Mouse (Mus musculus) midbrain, postnatal 0 days (tissue): ENCODE measurements around the gene Dhx16. TPM values are rescaled to one million over a fixed set of nuclear protein-coding genes. Genes with fewer than 3 reads are reported as not detected.
A peak's percentile ranks its signal among the peaks of the same experiment; 100 is the strongest.
"Not testable (repeated sequence)": the region's sequence is repeated elsewhere in the genome, so short reads cannot be mapped to it uniquely, and the experiment has no call there.

ENCODE experiments used
- ATAC-seq: fragments of 200-750 bp; cut with Nextera tagmentation; 2 replicates; pipeline ENCODE4 v1.8.0; 2017; ENCODE audit warnings: moderate number of reproducible peaks, mild to moderate bottlenecking, moderate TSS enrichment, moderate library complexity; ENCODE audit not compliant: low FRiP score
- DNase-seq: peaks from one replicate; pipeline ENCODE4 v3.0.0-alpha.2; 2015; ENCODE audit warnings: low spot score
- H3K27ac ChIP-seq: fragments of 300-500 bp; sonication (generic); 2 replicates; pipeline ENCODE4 v1.5.1; 2014; ENCODE audit warnings: low read depth, mild to moderate bottlenecking, low read length, mixed read lengths
- H3K27me3 ChIP-seq: fragments of 300-500 bp; sonication (generic); 2 replicates; pipeline ENCODE4 v1.6.1; 2014; ENCODE audit warnings: low read length, control low read depth, mixed read lengths; ENCODE audit not compliant: insufficient read depth
- H3K36me3 ChIP-seq: fragments of 300-500 bp; sonication (generic); 2 replicates; pipeline ENCODE4 v1.6.1; 2014; ENCODE audit warnings: low read length, control low read depth, mixed read lengths; ENCODE audit not compliant: insufficient read depth
- H3K4me1 ChIP-seq: fragments of 300-500 bp; sonication (generic); 2 replicates; pipeline ENCODE4 v1.6.1; 2014; ENCODE audit warnings: mild to moderate bottlenecking, control low read depth, antibody characterized with exemption, low read length, mixed read lengths; ENCODE audit not compliant: insufficient read depth
- H3K4me2 ChIP-seq: fragments of 300-500 bp; sonication (generic); 2 replicates; pipeline ENCODE4 v1.6.1; 2014; ENCODE audit warnings: low read depth, mild to moderate bottlenecking, low read length, mixed read lengths; ENCODE audit not compliant: poor library complexity, severe bottlenecking
- H3K4me3 ChIP-seq: fragments of 300-500 bp; sonication (generic); 2 replicates; pipeline ENCODE4 v1.5.1; 2014; ENCODE audit warnings: low read depth, mild to moderate bottlenecking, low read length, moderate library complexity
- H3K9ac ChIP-seq: fragments of 300-500 bp; sonication (generic); replicated peaks from 2 replicates; pipeline ENCODE4 v1.6.1; 2014; ENCODE audit warnings: mild to moderate bottlenecking, low read length, moderate library complexity, mixed read lengths; ENCODE audit not compliant: poor library complexity, severe bottlenecking
- H3K9me3 ChIP-seq: fragments of 300-500 bp; sonication (generic); 2 replicates; pipeline ENCODE4 v1.6.1; 2016; ENCODE audit warnings: low read length, control low read depth
- CTCF ChIP-seq: IDR thresholded peaks from 2 replicates; pipeline ENCODE4 v1.5.1; 2016; ENCODE audit warnings: antibody characterized with exemption, mild to moderate bottlenecking
- WGBS: fragments of 180-500 bp; shearing (Covaris S2); extraction: QIAGEN DNeasy Blood & Tissue Kit; methylation state at CpG from one replicate; pipeline ENCODE4 v1.1.7; 2014; 5-methylcytosine and 5-hydroxymethylcytosine counted together
- polyA plus RNA-seq: library from polyadenylated mRNA; unstranded; fragments of >200 nt; fragmentation: Nextera tagmentation; extraction: Ambion mirVana; gene quantifications from 2 replicates; pipeline ENCODE4 v1.2.1, GENCODE M21; 2015
- total RNA-seq: library from RNA; depleted of rRNA; stranded (reverse); fragments of >200 nt; gene quantifications from 2 replicates; pipeline ENCODE4 v1.2.3, GENCODE M21; 2014

The Dhx16 gene
- total and polyA plus RNA-seq, 2 experiments from 2014 or later, result 25.1 to 26.7 TPM

DNA sequence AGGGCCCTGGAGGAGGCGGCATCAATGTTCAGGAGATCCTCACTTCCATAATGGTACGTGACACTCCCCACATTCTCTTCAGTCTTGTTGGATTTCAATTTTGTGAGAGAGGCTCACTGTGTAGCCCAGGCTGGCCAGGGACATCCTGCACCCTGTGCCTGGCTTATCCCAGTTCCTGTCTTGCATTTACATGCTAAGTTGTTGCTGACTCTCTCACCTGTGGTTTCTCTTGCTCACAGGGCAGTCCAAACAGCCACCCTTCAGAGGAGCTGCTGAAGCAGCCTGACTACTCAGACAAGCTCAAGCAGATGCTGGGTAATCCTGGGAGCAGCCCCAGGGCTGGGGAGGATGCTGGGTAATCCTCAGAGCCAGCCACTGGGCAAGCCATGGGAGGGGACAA is 49.9 kb downstream of the Dhx16 start:
- H3K36me3 ChIP-seq, result peaks cover 49% of the 10 kb centered on the region
- DNase-seq, result no peak

DNA sequence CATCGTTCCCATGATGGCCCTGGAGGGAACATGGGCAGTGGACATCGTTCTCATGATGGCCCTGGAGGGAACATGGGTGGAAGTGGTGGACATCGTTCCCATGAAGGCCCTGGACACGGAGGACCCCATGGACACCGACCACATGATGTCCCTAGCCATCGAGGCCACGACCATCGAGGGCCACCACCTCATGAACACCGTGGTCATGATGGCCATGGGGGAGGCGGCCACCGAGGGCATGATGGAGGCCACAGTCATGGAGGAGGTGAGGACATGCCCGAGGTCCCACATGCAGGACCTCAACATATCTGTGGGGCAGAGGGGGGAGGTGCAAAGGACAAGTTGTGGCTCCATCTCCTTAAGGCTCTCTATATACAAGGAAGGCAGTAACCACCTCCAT is 51.0 kb downstream of the Dhx16 start:
- WGBS, result 97% methylated on average over 12 of the region's 12 CpGs

More for the DNA sequence above, 49.9 kb downstream of the Dhx16 start:
- TF ChIP-seq CTCF, result no peak
- Histone ChIP-seq H3K4me3 (no peak overlapping the region), H3K9ac (no peak overlapping the region), H3K4me1 (no peaks in the 10 kb centered on the region), H3K27ac (no peak overlapping the region), H3K4me2 (no peak overlapping the region), H3K27me3 (no peaks in the 10 kb centered on the region), H3K9me3 (no peaks in the 10 kb centered on the region)
- WGBS, result 100% methylated on average over 2 of the region's 2 CpGs
- ATAC-seq, result no peak

GRCm38 (mm10) chr17:35932608-35933007 is 53.0 kb downstream of the Dhx16 start:
- Histone ChIP-seq H3K4me3 (no peak overlapping the region), H3K9me3 (no peaks in the 10 kb centered on the region), H3K27ac (no peak overlapping the region), H3K4me2 (no peak overlapping the region), H3K27me3 (no peaks in the 10 kb centered on the region), H3K36me3 (peaks cover 28% of the 10 kb centered on the region), H3K9ac (no peak overlapping the region), H3K4me1 (no peaks in the 10 kb centered on the region)
- DNase-seq (no peak), ATAC-seq (no peak)
- 91% methylated on average over 4 of the region's 4 CpGs for WGBS
- TF ChIP-seq CTCF, result no peak

More for the DNA sequence above, 51.0 kb downstream of the Dhx16 start:
- TF ChIP-seq CTCF, result no peak
- Histone ChIP-seq H3K4me2 (no peak overlapping the region), H3K9ac (no peak overlapping the region), H3K27ac (no peak overlapping the region), H3K36me3 (peaks cover 41% of the 10 kb centered on the region), H3K4me1 (no peaks in the 10 kb centered on the region), H3K9me3 (no peaks in the 10 kb centered on the region), H3K4me3 (no peak overlapping the region), H3K27me3 (no peaks in the 10 kb centered on the region)
- ATAC-seq (no peak), DNase-seq (no peak)

DNA sequence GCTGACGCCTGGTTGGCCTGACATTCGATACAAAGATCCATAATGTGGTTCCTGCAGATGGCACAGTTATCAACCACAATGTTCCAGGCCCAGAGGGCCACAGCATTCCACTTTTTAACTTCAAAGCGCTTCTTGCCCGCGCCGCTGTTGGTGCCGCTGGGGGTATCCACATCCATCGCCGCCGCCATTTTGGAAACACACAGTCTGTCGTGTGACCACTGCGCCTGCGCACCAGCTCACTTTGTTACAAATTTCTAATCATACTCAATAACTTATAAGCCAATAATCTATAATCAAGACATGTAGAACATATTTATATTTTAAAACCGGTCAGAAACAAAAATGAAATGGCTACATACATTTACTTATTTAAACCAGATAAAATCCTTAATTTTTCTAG is 56.1 kb downstream of the Dhx16 start:
- not testable (repeated sequence) for DNase-seq, H3K4me3 ChIP-seq, H3K4me1 ChIP-seq, H3K4me2 ChIP-seq, H3K9me3 ChIP-seq, H3K27me3 ChIP-seq, H3K36me3 ChIP-seq, H3K27ac ChIP-seq, ATAC-seq, H3K9ac ChIP-seq
- 93% methylated on average over 14 of the region's 14 CpGs for WGBS

DNA sequence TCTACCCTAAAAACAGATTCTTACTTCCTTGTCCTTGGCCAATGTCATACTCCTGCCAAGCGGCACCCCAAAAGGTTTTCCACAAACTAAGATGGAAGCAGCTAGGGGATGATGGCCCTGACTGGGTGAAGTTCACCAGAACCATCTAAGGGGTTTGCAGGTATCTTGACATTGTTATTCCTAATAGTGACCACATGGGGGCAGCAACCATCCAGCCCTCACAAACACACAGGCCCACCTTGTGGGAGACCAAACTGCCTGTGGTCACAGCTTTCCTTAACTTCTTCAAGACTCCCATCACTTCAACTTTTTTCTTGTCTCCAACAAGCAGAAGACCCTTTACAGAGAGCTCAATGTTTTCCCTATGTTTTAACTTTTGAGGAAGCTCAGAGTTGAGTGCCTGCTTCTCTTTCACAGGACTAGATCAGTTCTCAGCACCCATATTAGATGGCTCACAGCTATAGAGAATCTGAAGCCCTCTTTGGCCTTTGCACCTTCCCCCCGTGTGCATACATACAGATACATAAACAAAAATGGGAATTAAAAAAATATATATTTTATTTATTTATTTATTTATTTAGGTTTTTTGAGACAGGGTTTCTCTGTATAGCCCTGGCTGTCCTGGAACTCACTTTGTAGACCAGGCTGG is 58.2 kb downstream of the Dhx16 start:
- peak; percentile 90 for TF ChIP-seq CTCF
- H3K9me3 ChIP-seq, result no peaks in the 10 kb centered on the region
- DNase-seq (peak; percentile 71), ATAC-seq (peak; percentile 60; the same call in 1 of the 2 replicates)
- H3K9ac ChIP-seq, result no peak overlapping the region
- no peaks in the 10 kb centered on the region for H3K36me3 ChIP-seq
- H3K4me1 ChIP-seq, result no peaks in the 10 kb centered on the region
- 46% methylated on average over 2 of the region's 2 CpGs for WGBS
- H3K4me2 ChIP-seq, result no peak overlapping the region
- H3K27ac ChIP-seq, result no peak overlapping the region
- H3K27me3 ChIP-seq, result no peaks in the 10 kb centered on the region
- H3K4me3 ChIP-seq, result no peak overlapping the region

DNA sequence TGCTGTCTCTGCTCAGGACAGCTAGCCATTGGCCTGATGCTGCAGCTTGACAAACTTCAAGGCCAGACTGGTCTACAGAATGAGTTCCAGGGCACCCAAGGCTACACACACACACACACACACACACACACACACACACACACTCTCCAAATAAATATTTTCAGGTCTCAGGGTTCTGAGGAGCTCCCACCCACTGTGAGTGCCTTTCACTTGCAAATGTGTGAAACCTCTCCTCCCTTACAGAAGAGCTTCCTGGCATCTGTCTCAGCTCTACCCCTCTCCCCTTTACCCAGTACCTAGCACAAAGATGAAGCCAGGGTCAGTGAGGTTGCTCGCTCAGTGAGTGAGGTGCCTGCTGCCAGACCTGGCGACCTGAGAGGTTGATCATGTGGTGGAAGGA is 59.5 kb downstream of the Dhx16 start:
- H3K4me1 ChIP-seq, result no peaks in the 10 kb centered on the region
- no peak for TF ChIP-seq CTCF
- ATAC-seq (no peak), DNase-seq (no peak)
- no peak overlapping the region for H3K4me3 ChIP-seq
- H3K4me2 ChIP-seq, result no peak overlapping the region
- 52% methylated on average over 2 of the region's 2 CpGs for WGBS
- no peak overlapping the region for H3K9ac ChIP-seq
- no peak overlapping the region for H3K27ac ChIP-seq
- no peaks in the 10 kb centered on the region for H3K36me3 ChIP-seq
- H3K27me3 ChIP-seq, result no peaks in the 10 kb centered on the region
- no peaks in the 10 kb centered on the region for H3K9me3 ChIP-seq
